Mouse (Mus musculus): ENCODE measurements around the gene Ppfibp2.

- TF ChIP-seq ZNF384 (IDR thresholded peaks at IDR 0.05; ENCODE audit: low read depth, low read length) = peak; percentile 48; the same call in 1 of the 2 replicates
- no peak for TF ChIP-seq CHD2 (IDR thresholded peaks at IDR 0.05; ENCODE audit: low read depth, low read length)
- TF ChIP-seq MAFK (IDR thresholded peaks at IDR 0.05; ENCODE audit: insufficient read depth, low read depth, low read length) = no peak
- peak; percentile 35; the same call in 1 of the 2 replicates for TF ChIP-seq ZC3H11A (IDR thresholded peaks at IDR 0.05; ENCODE audit: borderline replicate concordance, low read depth, low read length)
Observed at GRCm38 (mm10) chr7:107661189-107661842, 66.3 kb downstream of the Ppfibp2 start.

Data from ES-E14 (cell line).